Mouse (Mus musculus) cerebellum, adult 2 months (tissue): ENCODE results near the gene Elovl5. TPM values are rescaled to one million over a fixed set of nuclear protein-coding genes. Genes with fewer than 3 reads are reported as not detected.

Experiments
- DNase-seq, 2 experiments: peaks; one replicate each; pipeline ENCODE4 v3.0.0; 2021
- H3K27ac ChIP-seq: fragments of 200-500 bp; 2 replicates; pipeline ENCODE4 v1.5.1; 2012; ENCODE audit warnings: low read length, control low read depth, inconsistent platforms; ENCODE audit not compliant: insufficient read depth
- H3K27me3 ChIP-seq: fragments of 200-500 bp; 2 replicates; pipeline ENCODE4 v1.6.1; 2012; ENCODE audit warnings: inconsistent platforms, mild to moderate bottlenecking, low read length, moderate library complexity; ENCODE audit not compliant: control insufficient read depth, insufficient read depth
- H3K4me1 ChIP-seq: fragments of 200-500 bp; 2 replicates; pipeline ENCODE4 v1.6.1; 2011; ENCODE audit warnings: low read length; ENCODE audit not compliant: control insufficient read depth, insufficient read depth
- H3K4me3 ChIP-seq: fragments of 200-500 bp; replicated peaks from 2 replicates; pipeline ENCODE3; 2011; ENCODE audit warnings: mild to moderate bottlenecking, low read depth, low read length, control low read depth; ENCODE audit not compliant: insufficient read depth
- CTCF ChIP-seq: fragments of 200-500 bp; IDR thresholded peaks from 2 replicates; pipeline ENCODE4 v1.5.1; 2011; ENCODE audit warnings: low read depth, mild to moderate bottlenecking, control low read depth, low read length, moderate library complexity, borderline replicate concordance; ENCODE audit not compliant: insufficient read depth
- POLR2A ChIP-seq: fragments of 200-500 bp; IDR thresholded peaks from 2 replicates; pipeline ENCODE4 v1.6.1; 2011; ENCODE audit warnings: low read length, control low read depth, borderline replicate concordance; ENCODE audit not compliant: insufficient read depth
- WGBS: fragments of 180-500 bp; shearing (Covaris S2); methylation state at CpG from one replicate; pipeline ENCODE4 v1.1.7; 2018; 5-methylcytosine and 5-hydroxymethylcytosine counted together
- polyA plus RNA-seq: library from polyadenylated mRNA; depleted of rRNA; stranded (reverse); fragments of >200 nt; gene quantifications from 2 replicates; pipeline ENCODE4 v1.2.3, GENCODE M21; 2012

Elovl5 gene
- polyA plus RNA-seq, 1 experiment = 109 TPM

GRCm38 (mm10) chr9:77921366-77922260 is 4.4 kb downstream of the Elovl5 start:
- DNase-seq = no peak
- 45% methylated on average over 17 of the region's 18 CpGs for WGBS
- Histone ChIP-seq H3K27me3 (no peaks in the 10 kb centered on the region), H3K27ac (no peak overlapping the region), H3K4me3 (no peak overlapping the region), H3K4me1 (peaks cover 3% of the 10 kb centered on the region; the same call in 1 of the 2 replicates)
- no peak for TF ChIP-seq POLR2A
- no peak for TF ChIP-seq CTCF

GRCm38 (mm10) chr9:77923774-77924173 is 6.6 kb downstream of the Elovl5 start:
- WGBS = 90% methylated on average over 8 of the region's 8 CpGs
- H3K4me1 ChIP-seq = peaks cover 9% of the 10 kb centered on the region; the same call in 1 of the 2 replicates
- DNase-seq = no peak
- H3K4me3 ChIP-seq = no peak overlapping the region
- TF ChIP-seq CTCF = no peak
- no peak for TF ChIP-seq POLR2A
- no peaks in the 10 kb centered on the region for H3K27me3 ChIP-seq
- H3K27ac ChIP-seq = no peak overlapping the region

- TF ChIP-seq CTCF (no peak), POLR2A (no peak)
- Histone ChIP-seq H3K4me1 (peaks cover 9% of the 10 kb centered on the region; the same call in 1 of the 2 replicates), H3K27me3 (no peaks in the 10 kb centered on the region), H3K4me3 (no peak overlapping the region), H3K27ac (no peak overlapping the region)
- 69% methylated on average over 11 of the region's 11 CpGs for WGBS
- no peak for DNase-seq
Measured at GRCm38 (mm10) chr9:77924199-77924598, 7.0 kb downstream of the Elovl5 start.

- no peak for DNase-seq
- peaks cover 9% of the 10 kb centered on the region for H3K4me1 ChIP-seq
- 85% methylated on average over 8 of the region's 8 CpGs for WGBS
Measured at GRCm38 (mm10) chr9:77926151-77926550, 9.0 kb downstream of the Elovl5 start.

DNA sequence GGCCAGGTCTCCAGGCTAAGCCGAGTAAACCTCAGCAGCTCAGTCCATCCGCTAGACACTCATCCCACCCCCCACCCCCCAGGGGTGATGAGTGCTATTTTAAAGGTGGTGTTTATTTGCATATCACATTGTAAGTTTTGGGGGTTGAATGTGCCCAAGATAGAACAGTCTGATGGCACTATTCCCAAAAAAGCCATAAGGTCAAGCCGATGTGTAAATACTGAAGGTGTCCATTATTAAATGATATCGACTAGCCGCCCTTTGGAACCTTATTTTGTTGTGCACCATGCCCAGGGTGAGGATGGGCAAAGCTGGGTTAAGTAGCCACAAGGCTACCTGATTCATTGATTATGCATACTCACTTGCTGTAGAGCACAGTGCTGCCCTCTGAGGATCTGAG is 9.7 kb downstream of the Elovl5 start:
- 67% methylated on average over 5 of the region's 5 CpGs for WGBS
- peaks cover 13% of the 10 kb centered on the region for H3K4me1 ChIP-seq

More at GRCm38 (mm10) chr9:77926151-77926550, 9.0 kb downstream of the Elovl5 start:
- Histone ChIP-seq H3K4me3 (no peak overlapping the region), H3K27me3 (no peaks in the 10 kb centered on the region), H3K27ac (no peak overlapping the region)
- TF ChIP-seq CTCF = no peak
- no peak for TF ChIP-seq POLR2A

DNA sequence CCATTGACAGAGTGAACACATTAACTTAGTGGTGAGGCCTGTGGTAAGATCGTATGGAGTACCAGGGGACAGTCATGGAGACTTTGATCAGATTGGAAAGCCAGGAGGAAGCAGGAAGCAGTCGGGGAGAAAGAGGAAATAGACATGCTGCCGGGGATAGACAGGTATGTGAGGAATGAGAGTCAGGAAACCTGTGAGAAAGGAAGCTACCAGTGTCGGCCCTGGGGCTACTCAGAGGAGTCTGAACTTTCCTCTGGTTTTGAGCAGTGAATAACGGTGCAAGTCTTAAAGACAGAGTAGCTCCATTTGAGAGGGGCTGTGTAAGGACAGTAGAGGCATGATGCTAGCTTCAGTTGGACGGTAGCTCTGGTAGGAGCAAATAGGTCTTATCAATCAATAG is 10.3 kb downstream of the Elovl5 start:
- H3K27me3 ChIP-seq = no peaks in the 10 kb centered on the region
- no peak overlapping the region for H3K27ac ChIP-seq
- WGBS = 77% methylated on average over 6 of the region's 6 CpGs
- H3K4me1 ChIP-seq = peaks cover 13% of the 10 kb centered on the region
- H3K4me3 ChIP-seq = no peak overlapping the region
- TF ChIP-seq POLR2A = no peak
- no peak for TF ChIP-seq CTCF
- no peak for DNase-seq

More for the DNA sequence above, 9.7 kb downstream of the Elovl5 start:
- Histone ChIP-seq H3K4me3 (no peak overlapping the region), H3K27ac (no peak overlapping the region), H3K27me3 (no peaks in the 10 kb centered on the region)
- TF ChIP-seq POLR2A = no peak
- TF ChIP-seq CTCF = no peak
- DNase-seq = no peak

DNA sequence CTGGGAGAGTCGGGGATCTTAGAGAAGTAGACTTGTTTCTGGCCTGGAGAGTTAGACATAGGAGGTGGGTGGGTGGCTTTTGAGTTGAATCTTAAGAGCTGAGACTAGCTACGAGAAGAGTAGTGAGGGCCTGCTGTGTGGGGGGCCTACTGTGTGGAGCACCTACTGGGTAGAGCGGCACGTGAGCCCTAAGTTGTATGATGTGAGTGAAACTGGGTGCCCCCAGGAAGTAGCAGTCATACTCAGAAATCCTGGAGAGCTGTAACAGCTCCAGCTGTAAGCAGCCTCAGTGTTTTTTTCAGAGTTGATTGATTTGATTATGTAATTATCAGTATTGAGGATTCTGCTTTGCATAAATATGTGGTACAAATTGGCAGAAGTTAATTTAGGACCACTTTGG is 11.6 kb downstream of the Elovl5 start:
- H3K27ac ChIP-seq = no peak overlapping the region
- no peak for DNase-seq
- H3K27me3 ChIP-seq = no peaks in the 10 kb centered on the region
- peaks cover 13% of the 10 kb centered on the region for H3K4me1 ChIP-seq
- WGBS = 82% methylated on average over 4 of the region's 4 CpGs
- no peak overlapping the region for H3K4me3 ChIP-seq
- TF ChIP-seq POLR2A = no peak
- no peak for TF ChIP-seq CTCF

DNA sequence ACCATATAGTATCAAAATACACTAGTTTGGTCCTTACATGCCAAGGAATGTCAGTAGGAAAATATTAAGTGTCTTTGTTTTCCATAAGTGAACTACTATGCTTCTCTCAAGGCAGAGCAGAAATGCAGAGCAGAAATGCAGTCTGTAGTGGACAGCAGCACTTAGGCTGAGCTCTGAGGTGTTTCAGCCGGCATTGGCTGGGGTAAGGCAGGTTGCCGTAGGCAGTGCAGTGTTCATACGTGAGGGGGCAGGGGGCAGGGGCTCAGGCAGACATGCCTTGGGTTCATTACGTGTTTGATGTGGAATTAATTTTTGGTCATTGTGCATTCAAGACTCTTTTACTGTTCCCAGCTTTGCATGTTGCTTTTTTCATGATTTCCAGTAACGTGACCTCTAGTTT is 12.1 kb downstream of the Elovl5 start:
- WGBS = 88% methylated on average over 5 of the region's 5 CpGs
- peaks cover 13% of the 10 kb centered on the region for H3K4me1 ChIP-seq
- H3K4me3 ChIP-seq = no peak overlapping the region
- no peaks in the 10 kb centered on the region for H3K27me3 ChIP-seq
- no peak overlapping the region for H3K27ac ChIP-seq
- TF ChIP-seq CTCF (no peak), POLR2A (no peak)
- no peak for DNase-seq
